In the genomic region with DNA sequence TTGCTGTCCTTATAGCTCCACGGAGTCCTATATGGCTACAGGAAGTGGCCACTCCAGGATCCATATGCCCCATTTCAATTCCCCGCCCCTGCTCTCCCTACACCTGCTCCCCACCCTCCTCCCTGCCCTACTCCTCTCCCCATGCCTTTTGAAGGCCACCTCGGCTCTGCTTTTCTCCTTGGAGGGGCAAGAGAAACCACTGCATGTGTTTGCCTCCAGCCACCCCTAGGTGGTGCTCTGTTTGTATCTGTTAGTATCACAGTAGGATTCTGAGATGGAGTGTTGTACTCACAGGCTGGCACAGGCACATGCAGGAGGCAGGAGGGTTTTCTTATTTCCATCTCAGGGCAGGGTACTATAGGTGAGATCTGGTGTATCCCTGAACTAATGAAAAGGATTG, we compare ENCODE assay signal across 8 mouse cellular contexts.
DNase-seq lines count a peak whose midpoint lies in the region; ATAC-seq and TF ChIP-seq lines count a peak whose summit lies in the region.

No protein-coding gene starts in this region.

- peaks cover 52% of the 10 kb centered on the region for H3K4me1 ChIP-seq in E14TG2a.4 (replicated peaks; ENCODE audit: low read depth, low read length)

- DNase-seq in Patski (ENCODE audit: low read depth, low spot score): no peak
- DNase-seq in cerebellum, postnatal 36 days: peak; percentile 61 to 66
- DNase-seq in gastrocnemius, postnatal 4 days (ENCODE audit: low spot score in 2 of 2): peak; percentile 22 to 38
- DNase-seq in layer of hippocampus, adult 8-10 months (ENCODE audit: low spot score in 2 of 2): peak; percentile 63 to 70
- peak; percentile 31 to 49 for DNase-seq in lung, postnatal 4 days
- peak; percentile 71 to 76 for DNase-seq in right cerebral cortex, postnatal 10 days (ENCODE audit: low spot score in 2 of 2)

- in situ Hi-C loops in Patski (cut with MboI; ENCODE audit: low pct_unique_long_range_greater_than_20kb): loop anchor here (10.0 kb wide), 1 partner anchor 385 kb away; no protein-coding TSS in a partner anchor

- peak overlapping the region; percentile 45; the same call in 1 of the 2 replicates for H3K4me3 ChIP-seq in E14TG2a.4 (replicated peaks; ENCODE audit: low read length)

- H3K27me3 ChIP-seq in E14TG2a.4 (ENCODE audit: insufficient read depth, low read length) (no peaks in the 10 kb centered on the region), Patski (no peaks in the 10 kb centered on the region)

- POLR2A ChIA-PET in Patski (lab: Charles Lee): no interaction called here

- peak; percentile 68 for ATAC-seq in Patski
- no peak for ATAC-seq in erythroblast, adult 5-6 weeks (replicated peaks; ENCODE audit: low FRiP score, poor library complexity, severe bottlenecking)

- no peaks in the 10 kb centered on the region for H3K36me3 ChIP-seq in E14TG2a.4 (ENCODE audit: insufficient read depth, low read length)

- H3K9me3 ChIP-seq in E14TG2a.4 (ENCODE audit: low read length): no peaks in the 10 kb centered on the region; the same call in 1 of the 2 replicates

- CTCF ChIA-PET in Patski (lab: Charles Lee): interaction anchor here (1.5 kb wide), 1 partner anchor 288 kb away, joined by 3 read pairs; no protein-coding TSS in a partner anchor

- TF ChIP-seq CTCF in E14TG2a.4 (conservative IDR thresholded peaks at IDR 0.05; ENCODE audit: low read length) (peak; percentile 74), Patski (IDR thresholded peaks at IDR 0.05) (peak; percentile 75)
